Mouse (Mus musculus) kidney, embryonic 16.5 days (tissue): ENCODE data around the gene Slc39a2. TPM values are rescaled to one million over a fixed set of nuclear protein-coding genes. Genes with fewer than 3 reads are reported as not detected.
"Not testable (repeated sequence)": the region's sequence is repeated elsewhere in the genome, so short reads cannot be mapped to it uniquely, and the experiment has no call there.

ENCODE experiments used
- ATAC-seq: fragments of 200-750 bp; cut with Nextera tagmentation; 2 replicates; pipeline ENCODE4 v1.8.0; 2017; ENCODE audit warnings: moderate TSS enrichment; ENCODE audit not compliant: low FRiP score, low TSS enrichment
- H3K27ac ChIP-seq: fragments of 300-500 bp; sonication (generic); 2 replicates; pipeline ENCODE4 v1.5.1; 2014; ENCODE audit warnings: low read length
- H3K27me3 ChIP-seq: fragments of 300-500 bp; sonication (generic); 2 replicates; pipeline ENCODE4 v1.6.1; 2014; ENCODE audit warnings: low read length, control low read depth, mixed read lengths; ENCODE audit not compliant: insufficient read depth
- H3K36me3 ChIP-seq: fragments of 300-500 bp; sonication (generic); 2 replicates; pipeline ENCODE4 v1.6.1; 2014; ENCODE audit warnings: low read length, control low read depth, mixed read lengths; ENCODE audit not compliant: insufficient read depth
- H3K4me1 ChIP-seq: fragments of 300-500 bp; sonication (generic); 2 replicates; pipeline ENCODE4 v1.6.1; 2014; ENCODE audit warnings: low read length, control low read depth, mixed read lengths; ENCODE audit not compliant: insufficient read depth
- H3K4me2 ChIP-seq: fragments of 300-500 bp; sonication (generic); replicated peaks from 2 replicates; pipeline ENCODE4 v1.6.1; 2014; ENCODE audit warnings: low read depth, low read length
- H3K4me3 ChIP-seq: fragments of 300-500 bp; sonication (generic); 2 replicates; pipeline ENCODE4 v1.5.1; 2014; ENCODE audit warnings: mild to moderate bottlenecking, low read length
- H3K9ac ChIP-seq: fragments of 300-500 bp; sonication (generic); replicated peaks from 2 replicates; pipeline ENCODE4 v1.6.1; 2014; ENCODE audit warnings: low read length
- H3K9me3 ChIP-seq: fragments of 300-500 bp; sonication (generic); 2 replicates; pipeline ENCODE4 v1.6.1; 2016; ENCODE audit warnings: low read length, control low read depth
- WGBS: fragments of 180-500 bp; shearing (Covaris S2); extraction: QIAGEN DNeasy Blood & Tissue Kit; methylation state at CpG from one replicate; pipeline ENCODE4 v1.1.7; 2014; 5-methylcytosine and 5-hydroxymethylcytosine counted together
- polyA plus RNA-seq: library from polyadenylated mRNA; unstranded; fragments of >200 nt; fragmentation: Nextera tagmentation; extraction: Ambion mirVana; gene quantifications from 2 replicates; pipeline ENCODE4 v1.2.1, GENCODE M21; 2015

The Slc39a2 gene
- polyA plus RNA-seq, 1 experiment from 2014 or later, result 0.30 TPM

DNA sequence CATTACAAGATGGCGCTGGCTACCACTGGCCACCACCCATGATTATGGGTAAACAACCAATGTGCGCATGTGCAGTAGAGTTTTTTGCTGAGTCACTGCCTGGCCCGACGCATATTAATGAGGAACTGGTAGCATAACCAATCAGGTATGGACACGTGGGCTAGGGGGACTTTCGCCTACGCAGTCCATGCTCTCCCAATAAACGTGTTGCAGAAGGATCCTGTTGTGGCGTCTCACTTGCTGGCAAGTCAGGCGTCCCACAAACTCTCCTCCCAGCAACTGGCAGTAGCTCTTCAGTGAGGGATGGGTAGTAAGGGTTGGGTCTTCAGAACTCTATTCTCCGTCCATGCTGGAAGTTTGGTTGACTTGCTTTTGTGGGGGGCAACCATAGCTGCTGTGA lies 34.2 kb downstream of the Slc39a2 start:
- 93% methylated on average over 11 of the region's 11 CpGs for WGBS
- ATAC-seq, H3K9me3 ChIP-seq: not testable (repeated sequence)

DNA sequence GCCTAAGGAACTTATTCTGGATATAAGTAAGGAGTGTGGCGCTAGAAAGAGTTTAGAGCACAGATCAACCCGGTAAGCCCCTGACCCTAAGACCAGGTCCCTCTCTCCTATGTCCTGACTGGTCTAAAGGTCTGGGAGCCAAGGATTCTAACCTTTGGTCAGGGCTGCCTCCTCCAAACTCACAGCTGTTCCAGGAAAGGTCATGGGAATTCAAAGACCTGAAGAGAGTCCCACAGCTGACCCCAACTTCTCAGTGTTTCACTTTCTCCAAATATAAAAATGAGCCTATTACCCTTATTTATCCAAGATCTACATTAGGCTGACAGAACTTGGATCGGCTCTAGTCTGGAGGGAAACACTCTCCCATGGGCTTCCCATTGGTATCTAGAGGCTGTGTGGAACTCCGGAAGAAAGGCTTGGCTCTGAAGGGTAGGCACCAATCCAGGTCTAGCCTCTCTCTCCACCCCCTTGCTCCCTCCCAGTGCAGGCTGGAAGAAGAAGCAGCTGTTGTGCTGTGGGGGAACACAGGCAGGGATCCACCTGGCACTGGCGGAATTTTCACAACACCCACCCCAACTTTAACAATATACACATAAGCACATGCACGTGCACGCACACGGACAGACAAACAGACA lies 36.7 kb downstream of the Slc39a2 start:
- Histone ChIP-seq H3K9ac (no peak overlapping the region), H3K27me3 (no peaks in the 10 kb centered on the region), H3K27ac (no peak overlapping the region), H3K36me3 (no peaks in the 10 kb centered on the region), H3K9me3 (no peaks in the 10 kb centered on the region), H3K4me3 (no peak overlapping the region), H3K4me2 (no peak overlapping the region), H3K4me1 (0 out of 2 replicates have a peak, but pooled peaks cover 4% of the 10 kb centered on the region)
- ATAC-seq, result 0 out of 2 replicates have a peak, but pooled peaks have one; percentile 44
- WGBS, result 78% methylated on average over 8 of the region's 8 CpGs

More for the DNA sequence above, 34.2 kb downstream of the Slc39a2 start:
- H3K9ac ChIP-seq, H3K36me3 ChIP-seq, H3K4me2 ChIP-seq, H3K4me1 ChIP-seq, H3K27me3 ChIP-seq, H3K4me3 ChIP-seq, H3K27ac ChIP-seq: not testable (repeated sequence)

- 0 out of 2 replicates have a peak, but pooled peaks cover 4% of the 10 kb centered on the region for H3K4me1 ChIP-seq
- no peaks in the 10 kb centered on the region for H3K9me3 ChIP-seq
- 69% methylated on average over 9 of the region's 9 CpGs for WGBS
- no peak for ATAC-seq
- H3K9ac ChIP-seq, result no peak overlapping the region
- no peaks in the 10 kb centered on the region for H3K27me3 ChIP-seq
- H3K36me3 ChIP-seq, result no peaks in the 10 kb centered on the region
- no peak overlapping the region for H3K27ac ChIP-seq
- H3K4me3 ChIP-seq, result no peak overlapping the region
- no peak overlapping the region for H3K4me2 ChIP-seq
These were observed 37.3 kb downstream of the Slc39a2 start for GRCm38 (mm10) chr14:51929968-51930367.

DNA sequence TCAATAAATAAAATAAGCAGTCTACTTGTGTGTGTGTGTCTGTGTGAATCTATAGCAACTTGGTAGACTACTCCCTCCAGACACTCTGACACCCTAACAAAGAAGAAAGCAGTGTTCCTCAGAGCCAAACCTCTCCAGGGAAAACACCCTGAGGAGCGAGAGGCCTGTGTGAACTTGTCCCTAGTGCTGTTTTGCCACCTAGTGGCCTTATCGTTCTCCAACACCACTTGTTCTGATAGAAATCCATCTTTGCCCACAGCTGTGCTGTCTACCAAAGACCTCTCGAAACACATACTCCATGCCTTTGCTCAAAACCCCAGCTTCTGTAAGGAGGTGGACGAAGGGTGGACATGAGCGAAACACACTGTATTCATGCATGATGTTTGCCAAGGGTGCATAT lies 38.1 kb downstream of the Slc39a2 start:
- H3K27me3 ChIP-seq, result no peaks in the 10 kb centered on the region
- no peak overlapping the region for H3K27ac ChIP-seq
- H3K4me3 ChIP-seq, result no peak overlapping the region
- no peak overlapping the region for H3K9ac ChIP-seq
- 0 out of 2 replicates have a peak, but pooled peaks cover 4% of the 10 kb centered on the region for H3K4me1 ChIP-seq
- no peaks in the 10 kb centered on the region for H3K36me3 ChIP-seq
- no peaks in the 10 kb centered on the region for H3K9me3 ChIP-seq
- WGBS, result 35% methylated on average over 5 of the region's 5 CpGs
- ATAC-seq, result peak; percentile 86
- no peak overlapping the region for H3K4me2 ChIP-seq

DNA sequence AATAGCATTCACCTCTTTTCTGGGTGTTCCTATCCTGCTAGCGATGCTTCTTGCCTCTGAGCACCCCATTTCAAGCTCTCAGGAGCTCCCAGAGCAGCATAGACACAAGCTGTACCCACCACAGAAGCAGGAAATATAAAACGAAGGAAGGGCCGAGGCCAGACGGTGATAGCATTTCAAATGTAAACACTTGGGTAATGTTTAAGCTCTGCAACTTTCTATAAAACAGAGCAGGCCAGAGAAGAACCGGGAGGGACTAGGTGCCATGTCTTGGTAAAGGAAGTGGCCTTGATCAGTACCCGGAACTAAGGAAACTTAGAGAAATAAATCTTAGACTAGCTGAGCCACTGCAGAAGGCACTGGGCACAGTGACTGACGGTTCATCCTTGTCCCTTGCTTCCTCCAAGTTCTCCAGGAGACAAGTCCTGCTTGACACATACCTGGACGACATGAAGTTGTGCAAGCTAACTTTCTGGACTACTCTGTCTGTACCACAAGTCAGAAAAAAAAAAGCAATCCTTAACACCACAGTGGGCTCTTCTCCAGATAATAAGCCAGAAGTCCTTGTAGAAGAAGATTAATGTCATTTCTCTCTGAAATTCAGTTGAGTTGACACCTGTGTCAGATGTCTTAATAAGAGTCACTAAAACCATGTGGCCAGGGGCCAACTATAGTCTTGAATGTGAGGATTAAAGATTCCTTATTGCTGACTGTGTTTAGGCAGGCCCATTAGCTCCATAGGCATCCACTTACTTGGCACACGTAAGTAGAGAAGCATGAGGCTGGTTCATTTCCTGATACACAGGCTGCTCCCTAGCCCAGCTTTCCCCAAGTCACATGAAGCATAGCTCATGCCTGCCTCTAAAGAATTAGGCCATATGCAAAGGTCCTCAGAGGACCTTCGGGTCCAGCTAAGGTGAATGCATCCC lies 39.7 kb downstream of the Slc39a2 start:
- no peaks in the 10 kb centered on the region for H3K36me3 ChIP-seq
- no peak overlapping the region for H3K4me3 ChIP-seq
- no peaks in the 10 kb centered on the region for H3K9me3 ChIP-seq
- H3K27me3 ChIP-seq, result no peaks in the 10 kb centered on the region
- no peak overlapping the region for H3K27ac ChIP-seq
- 0 out of 2 replicates have a peak, but pooled peaks cover 4% of the 10 kb centered on the region for H3K4me1 ChIP-seq
- no peak overlapping the region for H3K4me2 ChIP-seq
- no peak for ATAC-seq
- H3K9ac ChIP-seq, result no peak overlapping the region
- WGBS, result 38% methylated on average over 10 of the region's 10 CpGs

DNA sequence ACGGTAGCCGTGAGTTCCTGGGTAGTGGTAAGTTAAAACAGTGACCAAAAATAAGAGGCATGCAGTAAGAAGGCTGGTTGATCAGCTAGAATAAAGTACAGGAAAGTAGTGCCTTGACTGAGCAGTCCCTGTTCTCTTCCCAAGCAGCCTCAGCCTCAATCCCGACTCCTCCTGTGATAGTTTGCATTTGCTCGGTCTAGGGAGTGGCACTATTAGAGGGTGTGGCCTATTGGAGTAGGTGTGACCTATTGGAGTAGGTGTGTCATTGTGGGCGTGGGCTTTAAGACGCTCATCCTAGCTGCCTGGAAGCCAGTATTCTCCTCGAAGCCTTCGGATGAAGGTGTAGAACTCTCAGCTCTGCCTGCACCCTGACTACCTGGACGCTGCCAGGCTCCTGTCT lies 46.3 kb downstream of the Slc39a2 start:
- no peaks in the 10 kb centered on the region for H3K36me3 ChIP-seq
- no peaks in the 10 kb centered on the region for H3K27me3 ChIP-seq
- no peak overlapping the region for H3K27ac ChIP-seq
- H3K4me2 ChIP-seq, result no peak overlapping the region
- 87% methylated on average over 9 of the region's 9 CpGs for WGBS
- H3K9ac ChIP-seq, result no peak overlapping the region
- peaks cover 7% of the 10 kb centered on the region; the same call in 1 of the 2 replicates for H3K9me3 ChIP-seq
- H3K4me1 ChIP-seq, result peaks cover 11% of the 10 kb centered on the region; the same call in 1 of the 2 replicates
- no peak for ATAC-seq
- H3K4me3 ChIP-seq, result no peak overlapping the region

- peak; percentile 75 for ATAC-seq
- Histone ChIP-seq H3K4me2 (no peak overlapping the region), H3K9me3 (peaks cover 7% of the 10 kb centered on the region; the same call in 1 of the 2 replicates), H3K27me3 (no peaks in the 10 kb centered on the region), H3K9ac (no peak overlapping the region), H3K4me1 (peaks cover 11% of the 10 kb centered on the region; the same call in 1 of the 2 replicates), H3K27ac (no peak overlapping the region), H3K4me3 (no peak overlapping the region), H3K36me3 (no peaks in the 10 kb centered on the region)
- WGBS, result 21% methylated on average over 8 of the region's 8 CpGs
These were observed 48.4 kb downstream of the Slc39a2 start for GRCm38 (mm10) chr14:51940944-51941560.

- Histone ChIP-seq H3K36me3 (no peaks in the 10 kb centered on the region), H3K9me3 (peaks cover 7% of the 10 kb centered on the region; the same call in 1 of the 2 replicates), H3K4me2 (no peak overlapping the region), H3K4me3 (no peak overlapping the region), H3K9ac (no peak overlapping the region), H3K27ac (no peak overlapping the region), H3K27me3 (no peaks in the 10 kb centered on the region), H3K4me1 (peaks cover 11% of the 10 kb centered on the region; the same call in 1 of the 2 replicates)
- no peak for ATAC-seq
- WGBS, result 57% methylated on average over 9 of the region's 9 CpGs
These were observed 48.9 kb downstream of the Slc39a2 start for GRCm38 (mm10) chr14:51941577-51941976.

DNA sequence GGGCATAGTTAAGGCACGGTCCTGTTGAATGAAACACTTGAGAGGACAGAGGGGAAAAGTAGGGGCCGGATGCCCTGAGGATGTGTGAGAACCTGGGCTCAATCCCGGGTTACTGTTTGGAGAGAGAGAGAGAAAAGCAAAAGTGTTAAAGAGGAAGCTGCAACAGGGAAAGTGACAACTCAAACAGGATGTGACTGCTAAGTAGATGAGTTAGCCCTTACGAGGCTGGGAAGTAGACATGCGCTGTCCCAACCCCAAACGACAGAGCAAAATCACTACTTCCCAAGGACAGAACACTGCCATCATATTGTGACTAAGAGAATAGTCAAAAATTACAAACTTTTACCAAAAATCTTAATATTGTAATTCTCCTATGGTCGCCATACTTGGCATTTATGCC lies 49.5 kb downstream of the Slc39a2 start:
- H3K4me2 ChIP-seq, result no peak overlapping the region
- WGBS, result 37% methylated on average over 7 of the region's 7 CpGs
- H3K4me3 ChIP-seq, result no peak overlapping the region
- no peaks in the 10 kb centered on the region for H3K36me3 ChIP-seq
- peaks cover 7% of the 10 kb centered on the region; the same call in 1 of the 2 replicates for H3K9me3 ChIP-seq
- H3K27ac ChIP-seq, result no peak overlapping the region
- no peak overlapping the region for H3K9ac ChIP-seq
- no peaks in the 10 kb centered on the region for H3K27me3 ChIP-seq
- no peak for ATAC-seq
- H3K4me1 ChIP-seq, result peaks cover 11% of the 10 kb centered on the region; the same call in 1 of the 2 replicates
